Mouse (Mus musculus) ES-Bruce4 (cell line): ENCODE results near the gene Mrpl50.

Source experiments
- CTCF ChIP-seq: IDR thresholded peaks from one replicate; pipeline ENCODE4 v1.8.1; 2011; ENCODE audit warnings: low read depth, low read length
- POLR2A ChIP-seq: IDR thresholded peaks from one replicate; pipeline ENCODE4 v1.8.1; 2011; ENCODE audit warnings: low read length; ENCODE audit not compliant: insufficient read depth

- TF ChIP-seq CTCF (peak; percentile 36), POLR2A (no peak)
Measured at GRCm38 (mm10) chr4:49519476-49519875, 1.4 kb downstream of the Mrpl50 start.
